Mouse (Mus musculus) leukemia stem cell, adult 10-12 weeks (primary cell): Measurements from ENCODE around the gene Olfr143. TPM values are rescaled to one million over a fixed set of nuclear protein-coding genes. Genes with fewer than 3 reads are reported as not detected.

Experiments used
- polyA plus RNA-seq: library from polyadenylated mRNA; stranded (reverse); fragments of >175 nt; gene quantifications from 2 replicates; pipeline ENCODE4 v1.2.3, GENCODE M21; 2012; ENCODE audit warnings: low replicate concordance

The Olfr143 gene
- polyA plus RNA-seq: not detected in 2 replicates

GRCm38 (mm10) chr9:38252474-38252873 lies at the start of gene Olfr143:
Olfr143 (plus strand) TSS chr9:38252774.

GRCm38 (mm10) chr9:38208065-38208464 lies 44.5 kb upstream of the Olfr143 start, which contains the start of gene Olfr893:
Olfr893 (plus strand) TSS chr9:38208365.

GRCm38 (mm10) chr9:38217755-38218154 lies 34.8 kb upstream of the Olfr143 start, which contains the start of gene Olfr894:
Olfr894 (plus strand) TSS chr9:38218055.

GRCm38 (mm10) chr9:38267551-38267950 lies 15.0 kb downstream of the Olfr143 start, which contains the start of gene Olfr895:
Olfr895 (plus strand) TSS chr9:38267851.

GRCm38 (mm10) chr9:38290807-38291206 lies 38.2 kb downstream of the Olfr143 start, which contains the start of gene Olfr896-ps1:
Olfr896-ps1 (plus strand) TSS chr9:38291107.

Other genes with a start within 250 kb of the Olfr143 start
- gene Olfr883, start 227.0 kb upstream of the Olfr143 start, polyA plus RNA-seq: not detected in 2 replicates
- gene Olfr884, start 206.2 kb upstream of the Olfr143 start, polyA plus RNA-seq: not detected in 2 replicates
- not detected in 2 replicates for gene Olfr885, start 191.5 kb upstream of the Olfr143 start, polyA plus RNA-seq
- 0.05 TPM in 1 of 2 replicates, not detected in the other for gene Olfr887, start 168.7 kb upstream of the Olfr143 start, polyA plus RNA-seq
- not detected in 2 replicates for gene Olfr888, start 144.6 kb upstream of the Olfr143 start, polyA plus RNA-seq
- not detected in 2 replicates for gene Olfr889, start 137.6 kb upstream of the Olfr143 start, polyA plus RNA-seq
- not detected in 2 replicates for gene Olfr890, start 110.3 kb upstream of the Olfr143 start, polyA plus RNA-seq
- not detected in 2 replicates for gene Olfr891, start 72.0 kb upstream of the Olfr143 start, polyA plus RNA-seq
- gene Olfr893, start 44.4 kb upstream of the Olfr143 start, polyA plus RNA-seq: not detected in 2 replicates
- gene Olfr894, start 34.7 kb upstream of the Olfr143 start, polyA plus RNA-seq: not detected in 2 replicates
- gene Olfr895, start 15.1 kb downstream of the Olfr143 start, polyA plus RNA-seq: not detected in 2 replicates
- gene Olfr896-ps1, start 38.3 kb downstream of the Olfr143 start, polyA plus RNA-seq: not detected in 2 replicates
- gene Olfr25, start 76.3 kb downstream of the Olfr143 start, polyA plus RNA-seq: not detected in 2 replicates
- not detected in 2 replicates for gene Olfr898, start 95.6 kb downstream of the Olfr143 start, polyA plus RNA-seq
- not detected in 2 replicates for gene Olfr250, start 114.1 kb downstream of the Olfr143 start, polyA plus RNA-seq
- not detected in 2 replicates for gene Olfr251, start 124.3 kb downstream of the Olfr143 start, polyA plus RNA-seq
- gene Olfr147, start 148.9 kb downstream of the Olfr143 start, polyA plus RNA-seq: not detected in 2 replicates
- gene Olfr901, start 176.7 kb downstream of the Olfr143 start, polyA plus RNA-seq: not detected in 2 replicates
- not detected in 2 replicates for gene Olfr902, start 194.9 kb downstream of the Olfr143 start, polyA plus RNA-seq
- not detected in 2 replicates for gene Olfr904, start 210.4 kb downstream of the Olfr143 start, polyA plus RNA-seq
- gene Olfr905, start 218.3 kb downstream of the Olfr143 start, polyA plus RNA-seq: not detected in 2 replicates
- gene Olfr906, start 234.3 kb downstream of the Olfr143 start, polyA plus RNA-seq: not detected in 2 replicates
- not detected in 2 replicates for gene Olfr907, start 243.0 kb downstream of the Olfr143 start, polyA plus RNA-seq